Mouse (Mus musculus) hematopoietic stem cell, adult 5-6 weeks (primary cell): ENCODE results near the gene Adamtsl2. TPM values are rescaled to one million over a fixed set of nuclear protein-coding genes. Genes with fewer than 3 reads are reported as not detected.

Source experiments
- ATAC-seq, 2 experiments: fragments of 125-278 bp in 1 of 2; replicated peaks in 1 of 2; 2 replicates each; pipeline ENCODE4 v1.8.0; 2016 to 2017; ENCODE audit warnings: inconsistent platforms in 2 of 2, mild to moderate bottlenecking in 2 of 2, moderate number of reproducible peaks in 2 of 2, low read depth in 1 of 2, moderate TSS enrichment in 1 of 2; ENCODE audit not compliant: low FRiP score in 2 of 2, poor library complexity in 2 of 2, severe bottlenecking in 2 of 2, insufficient read depth in 1 of 2, low TSS enrichment in 1 of 2
- total RNA-seq: library from RNA; stranded (forward); fragments of 172-1452, 232-1000 nt; gene quantifications from 2 replicates; pipeline ENCODE4 v1.2.3, GENCODE M21; 2017

Adamtsl2 gene
- total RNA-seq: 2.3 TPM in 1 of 2 replicates, not detected in the other

DNA sequence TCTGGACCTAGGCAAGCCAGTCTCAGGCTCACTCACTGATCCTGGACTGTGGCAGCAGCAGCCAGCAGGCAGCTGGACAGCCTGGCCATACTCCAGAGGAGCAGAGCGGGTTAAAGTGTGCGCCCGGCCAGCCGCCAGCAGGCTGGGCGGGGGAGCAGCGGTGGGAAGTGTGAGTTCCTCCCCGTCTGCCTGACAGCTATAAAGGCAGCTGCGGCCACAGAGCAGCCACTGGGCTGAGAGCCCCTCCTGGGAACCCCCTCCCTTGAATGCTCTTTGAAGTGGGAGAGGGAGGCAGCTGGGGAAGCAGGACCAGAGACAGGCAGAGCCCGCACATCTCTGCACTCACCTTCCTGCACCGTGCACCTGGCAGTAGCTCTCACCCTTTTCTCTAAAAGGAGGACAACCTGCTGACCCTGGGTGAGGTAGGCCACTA is at the start of gene Adamtsl2:
Gene Adamtsl2, plus strand, starts transcription at position 228 of the 433 bp plus-strand sequence.
- ATAC-seq: peak; percentile 68 to 70

- ATAC-seq: no peak
These were observed 46.8 kb upstream of the Adamtsl2 start for GRCm38 (mm10) chr2:27032361-27032760.

DNA sequence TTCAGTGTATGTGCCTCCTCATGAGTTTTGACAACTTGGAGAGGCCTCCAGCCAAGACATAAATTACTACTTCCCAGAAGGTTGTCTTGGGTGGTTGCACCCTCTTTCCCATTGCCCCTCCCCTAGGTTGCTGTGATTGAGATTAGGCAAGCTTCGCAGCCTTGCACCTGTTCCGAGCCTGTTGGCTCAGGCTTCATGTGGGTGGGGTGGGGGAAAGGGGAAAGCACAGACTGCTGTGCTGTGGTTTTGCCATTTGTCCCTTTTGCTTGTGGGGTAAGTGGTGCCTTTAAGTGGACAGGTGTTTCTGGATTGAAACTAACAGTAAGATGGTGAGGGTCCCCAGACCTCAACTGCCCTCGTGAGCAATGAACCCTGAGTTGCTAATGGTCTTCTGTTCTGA is 43.2 kb upstream of the Adamtsl2 start:
- ATAC-seq: no peak

DNA sequence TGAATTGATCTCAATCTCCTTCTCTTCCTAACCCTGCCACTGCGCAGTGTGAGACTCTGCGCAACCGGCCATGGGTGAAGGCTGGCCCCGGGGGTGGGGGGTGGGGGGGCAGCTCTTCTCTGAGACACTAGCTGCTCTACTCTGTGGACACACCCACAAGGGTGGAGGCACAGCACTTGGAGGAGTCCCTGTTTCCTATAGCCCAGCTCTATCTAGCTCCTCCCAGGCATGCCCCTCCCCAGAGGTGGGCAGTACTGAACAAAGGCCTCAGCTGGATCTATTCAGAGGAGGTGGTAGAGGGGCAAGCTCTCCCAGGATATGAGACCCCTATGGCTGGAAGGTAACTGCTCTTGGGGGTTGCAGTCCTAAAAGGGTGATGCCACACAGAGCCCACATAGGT is 42.2 kb upstream of the Adamtsl2 start:
- ATAC-seq: no peak

GRCm38 (mm10) chr2:27038596-27038995 is 40.6 kb upstream of the Adamtsl2 start:
- ATAC-seq: peak; percentile 27 to 62; a peak in 1 of 4 replicates

DNA sequence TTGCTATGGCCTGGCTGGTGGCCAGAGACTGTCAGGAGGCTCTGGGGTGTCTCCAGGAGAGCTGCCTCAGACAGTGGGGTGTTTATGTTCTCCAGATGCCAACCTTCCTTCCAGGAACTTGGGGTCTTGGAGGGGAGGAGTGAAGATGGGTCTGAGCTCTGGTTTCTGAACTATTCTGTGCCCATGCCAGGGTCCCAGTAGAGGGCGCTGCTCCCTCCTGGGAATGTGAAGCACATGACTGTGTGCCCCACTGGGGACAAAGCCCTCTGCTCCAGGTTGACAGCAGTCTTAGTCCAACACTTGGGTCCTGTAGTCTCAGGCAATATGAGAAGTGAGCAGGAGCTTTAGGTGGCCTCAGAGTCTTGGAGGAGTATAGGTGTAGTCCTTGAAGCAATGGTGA is 39.9 kb upstream of the Adamtsl2 start:
- no peak for ATAC-seq

DNA sequence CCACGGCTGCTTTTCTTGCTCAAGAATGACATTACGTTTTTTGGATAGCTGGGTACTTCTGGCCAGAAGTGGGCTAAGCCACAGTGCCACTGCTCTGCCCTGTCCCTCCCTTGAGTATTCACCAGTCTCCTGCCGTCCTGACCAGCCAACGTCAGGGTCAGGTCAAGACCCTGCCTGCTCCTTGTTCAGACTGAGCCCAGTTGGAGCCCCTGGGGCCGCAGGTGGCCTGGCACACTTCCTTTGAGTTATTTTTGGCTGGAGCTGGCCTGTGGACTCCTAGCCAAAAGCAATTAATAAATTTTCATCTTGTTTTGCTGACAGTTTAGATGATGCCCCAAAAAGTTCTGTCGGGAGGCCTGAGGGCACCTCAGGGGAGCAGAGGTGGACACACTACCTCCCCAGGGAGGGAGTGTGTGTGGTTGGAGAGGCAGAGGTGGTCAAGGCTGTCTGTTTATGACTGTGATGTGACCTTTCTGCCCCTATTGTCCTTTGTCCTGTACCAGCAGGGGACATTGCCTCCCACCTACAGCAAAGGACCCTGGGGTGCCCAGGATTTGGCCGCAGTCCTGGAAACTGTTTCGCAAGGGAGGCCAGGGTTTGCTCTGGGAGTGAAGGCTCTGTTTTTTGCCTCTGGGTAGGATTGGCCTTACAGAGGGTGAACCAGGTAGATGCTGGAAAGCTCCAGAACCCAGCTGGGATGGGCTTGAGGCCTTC is 36.9 kb upstream of the Adamtsl2 start:
- no peak for ATAC-seq

DNA sequence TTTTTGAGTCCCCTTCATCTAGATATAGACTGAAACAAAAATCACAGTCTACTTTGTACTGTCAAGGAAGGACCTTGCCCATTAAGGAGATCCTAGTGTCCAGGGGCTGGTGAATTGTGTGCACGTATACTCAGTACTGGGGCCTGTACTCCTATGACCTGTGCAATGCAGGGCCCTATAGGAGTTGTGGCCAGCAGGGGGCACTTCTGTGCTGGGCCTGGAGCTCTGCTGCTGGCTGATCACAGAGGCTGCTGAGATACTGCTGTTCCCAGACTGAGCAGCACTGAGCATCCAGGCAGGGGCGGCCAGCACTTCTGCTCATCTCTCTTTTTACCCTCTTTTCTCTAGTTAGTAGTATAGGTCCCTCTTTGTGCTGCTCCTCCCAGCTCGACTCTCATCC is 35.7 kb upstream of the Adamtsl2 start:
- peak; percentile 77 to 86 for ATAC-seq

- ATAC-seq: no peak
These were observed 35.0 kb upstream of the Adamtsl2 start for GRCm38 (mm10) chr2:27044166-27044565.

GRCm38 (mm10) chr2:27044641-27045040 is 34.5 kb upstream of the Adamtsl2 start:
- no peak for ATAC-seq

DNA sequence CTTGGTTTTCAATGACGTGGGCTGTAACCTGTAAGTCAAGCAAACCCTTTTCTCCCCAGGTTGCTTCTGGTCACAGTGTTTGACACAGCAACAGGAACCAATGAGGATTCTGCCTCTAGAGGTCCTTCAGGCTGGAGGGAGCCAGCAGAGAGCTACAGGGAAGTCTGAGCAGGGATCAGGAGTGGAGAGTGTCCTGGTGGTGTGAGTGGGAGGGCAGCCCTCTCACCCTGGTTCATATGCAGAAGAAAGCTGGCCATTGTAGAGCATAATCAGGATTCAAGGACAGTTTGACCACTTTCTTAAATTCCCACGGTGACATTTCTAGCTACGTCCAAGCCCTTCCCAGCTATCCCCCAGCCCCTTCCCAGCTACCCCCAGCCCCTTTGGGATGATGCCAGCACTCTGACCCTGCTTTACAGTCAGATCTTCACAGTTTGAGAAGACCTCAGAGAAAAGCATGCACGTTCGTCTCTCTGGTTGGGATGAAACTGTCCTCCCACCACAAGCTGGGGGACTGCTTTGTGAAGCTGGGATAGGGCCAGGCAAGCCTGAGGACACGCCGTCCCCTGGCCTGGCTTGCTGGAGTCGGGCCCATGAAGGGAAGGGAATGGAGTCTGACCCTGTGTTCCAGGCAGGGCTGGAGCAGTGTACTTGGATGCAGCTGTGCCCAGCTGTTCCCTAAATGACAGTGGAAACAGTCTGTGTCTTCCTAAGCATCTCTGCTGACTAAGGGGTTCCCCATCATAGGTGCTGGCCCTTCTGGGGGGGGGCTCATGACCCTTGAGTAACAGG is 33.0 kb upstream of the Adamtsl2 start:
- no peak for ATAC-seq

- ATAC-seq: no peak
These were observed 29.8 kb upstream of the Adamtsl2 start for GRCm38 (mm10) chr2:27049408-27049807.

DNA sequence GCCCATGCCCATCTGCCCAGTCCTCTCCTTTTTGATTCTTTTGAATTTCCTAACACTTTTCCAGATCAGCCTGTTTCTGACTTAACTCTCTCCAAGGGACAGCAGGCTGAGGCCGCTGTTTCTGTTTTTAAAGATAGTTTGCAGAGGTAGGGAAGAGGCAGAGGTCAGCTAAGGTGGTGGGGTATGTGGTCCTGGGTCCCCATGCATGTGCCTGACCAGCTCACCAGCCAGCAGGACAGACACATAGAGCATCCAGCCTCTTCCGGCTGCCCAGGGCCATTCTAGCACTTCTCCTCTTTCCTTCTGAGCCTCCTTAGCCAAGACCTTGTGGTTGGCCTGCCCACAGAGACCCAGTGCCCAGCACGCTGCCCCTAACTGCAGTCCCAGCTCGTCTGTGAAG is 20.9 kb upstream of the Adamtsl2 start:
- ATAC-seq: no peak

- ATAC-seq: no peak; a peak in 1 of 4 replicates
These were observed 20.4 kb upstream of the Adamtsl2 start for GRCm38 (mm10) chr2:27058751-27059150.

- no peak for ATAC-seq
These were observed 20.0 kb upstream of the Adamtsl2 start for GRCm38 (mm10) chr2:27059187-27059586.

DNA sequence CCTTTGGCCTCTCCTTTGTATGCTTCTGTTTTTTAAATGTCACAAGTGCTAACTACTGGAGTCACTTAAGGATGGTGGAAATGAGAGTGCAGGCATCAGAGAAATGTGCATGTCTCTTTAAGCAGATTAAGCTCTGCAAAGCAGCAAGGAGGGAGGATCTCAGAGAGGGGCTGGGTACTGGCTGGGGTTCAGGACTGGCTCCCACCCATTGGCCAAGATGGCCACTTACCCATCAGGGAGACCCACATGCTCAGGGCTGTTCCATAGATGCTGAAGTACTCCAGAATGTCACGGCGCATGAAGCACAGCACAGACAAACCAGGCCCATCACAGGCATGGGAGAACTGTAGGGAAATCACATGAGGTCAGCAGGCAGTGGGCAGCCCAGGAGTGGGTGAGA is 12.1 kb upstream of the Adamtsl2 start:
- ATAC-seq: no peak

DNA sequence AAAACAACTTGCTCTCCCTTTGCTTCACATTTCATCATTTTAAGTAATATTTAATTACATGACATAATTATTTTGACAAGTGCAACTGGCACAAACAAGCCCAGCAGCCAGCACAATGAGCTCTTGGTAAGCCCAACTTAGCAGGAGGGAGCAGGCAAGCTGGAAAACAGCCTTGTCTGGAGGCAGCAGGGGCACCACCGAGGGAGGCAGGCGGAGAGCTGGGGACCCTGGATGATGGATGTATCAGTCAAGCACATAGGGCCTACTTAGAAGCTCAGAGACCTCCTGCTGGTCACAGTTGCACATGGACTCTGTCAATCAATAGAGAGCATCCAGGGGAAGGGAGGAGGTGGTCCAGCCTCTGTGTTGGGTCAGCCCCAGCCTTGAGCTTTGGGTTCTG is 11.2 kb upstream of the Adamtsl2 start:
- no peak for ATAC-seq

- peak in 1 of 2 experiments; percentile 28; a peak in 1 of 4 replicates for ATAC-seq
These were observed 9.5 kb upstream of the Adamtsl2 start for GRCm38 (mm10) chr2:27069646-27070045.
